Mouse (Mus musculus) erythroblast, embryonic 14.5 days (primary cell): ENCODE results near the gene Mrpl4.

Source experiments
- GATA1 ChIP-seq: IDR thresholded peaks from 2 replicates; pipeline ENCODE4 v1.6.1; 2012; ENCODE audit warnings: low read length, inconsistent platforms, mixed read lengths
- TAL1 ChIP-seq: IDR thresholded peaks from 3 replicates; pipeline ENCODE4 v1.6.1; 2012; ENCODE audit warnings: low read length, inconsistent platforms, mixed read lengths

GRCm38 (mm10) chr9:20997065-20997464, 5.5 kb upstream of the Mrpl4 start:
- no peak for TF ChIP-seq TAL1
- TF ChIP-seq GATA1 = no peak
